Mouse (Mus musculus) lung, postnatal 14 days (tissue): ENCODE data around the gene Mylk4.

Experiments used
- DNase-seq: peaks from one replicate; pipeline ENCODE4 v3.0.0; 2021

The Mylk4 gene

GRCm38 (mm10) chr13:32783816-32784215 lies at the start of gene Mylk4:
Mylk4 (minus strand) TSS chr13:32783954.
- DNase-seq: no peak

GRCm38 (mm10) chr13:32833237-32833636 lies 49.5 kb upstream of the Mylk4 start:
- no peak for DNase-seq

GRCm38 (mm10) chr13:32832776-32833175 lies 49.0 kb upstream of the Mylk4 start:
- DNase-seq: no peak

GRCm38 (mm10) chr13:32831505-32832273 lies 47.9 kb upstream of the Mylk4 start:
- no peak for DNase-seq

- no peak for DNase-seq
These were observed 45.1 kb upstream of the Mylk4 start for GRCm38 (mm10) chr13:32828886-32829285.

- peak; percentile 77 for DNase-seq
These were observed 44.2 kb upstream of the Mylk4 start for GRCm38 (mm10) chr13:32827951-32828350.

- no peak for DNase-seq
These were observed 43.5 kb upstream of the Mylk4 start for GRCm38 (mm10) chr13:32827111-32827822.

GRCm38 (mm10) chr13:32825546-32825945 lies 41.8 kb upstream of the Mylk4 start:
- no peak for DNase-seq

- DNase-seq: no peak
These were observed 40.9 kb upstream of the Mylk4 start for GRCm38 (mm10) chr13:32824377-32825330.

GRCm38 (mm10) chr13:32823126-32823525 lies 39.4 kb upstream of the Mylk4 start:
- DNase-seq: no peak

GRCm38 (mm10) chr13:32821671-32822070 lies 37.9 kb upstream of the Mylk4 start:
- no peak for DNase-seq

- no peak for DNase-seq
These were observed 36.2 kb upstream of the Mylk4 start for GRCm38 (mm10) chr13:32819926-32820325.

- DNase-seq: no peak
These were observed 35.5 kb upstream of the Mylk4 start for GRCm38 (mm10) chr13:32819241-32819640.

GRCm38 (mm10) chr13:32807624-32808023 lies 23.9 kb upstream of the Mylk4 start:
- no peak for DNase-seq

GRCm38 (mm10) chr13:32806820-32807219 lies 23.1 kb upstream of the Mylk4 start:
- DNase-seq: peak; percentile 5

- DNase-seq: no peak
These were observed 20.1 kb upstream of the Mylk4 start for GRCm38 (mm10) chr13:32803701-32804345.

- DNase-seq: peak; percentile 41
These were observed 18.7 kb upstream of the Mylk4 start, which contains the start of gene D930007J09Rik for GRCm38 (mm10) chr13:32802259-32803081. D930007J09Rik (minus strand) TSS chr13:32802849.

GRCm38 (mm10) chr13:32801693-32802221 lies 18.0 kb upstream of the Mylk4 start, which contains the start of gene Wrnip1:
Wrnip1 (plus strand) TSS chr13:32802038.
- DNase-seq: peak; percentile 95

- no peak for DNase-seq
These were observed 17.1 kb upstream of the Mylk4 start for GRCm38 (mm10) chr13:32800859-32801258.

GRCm38 (mm10) chr13:32799131-32799530 lies 15.4 kb upstream of the Mylk4 start:
- DNase-seq: no peak

- DNase-seq: no peak
These were observed 13.3 kb upstream of the Mylk4 start for GRCm38 (mm10) chr13:32797085-32797484.
